Mouse (Mus musculus) cortical plate, adult 2 months (tissue): Measurements from ENCODE around the gene Zfp936.
"Not testable (repeated sequence)": the region's sequence is repeated elsewhere in the genome, so short reads cannot be mapped to it uniquely, and the experiment has no call there.

Experiments
- CTCF ChIP-seq: fragments of 200-500 bp; IDR thresholded peaks from 2 replicates; pipeline ENCODE4 v1.5.1; 2011; ENCODE audit warnings: mild to moderate bottlenecking, control low read depth, low read length; ENCODE audit not compliant: insufficient read depth; ENCODE audit errors: extremely low read depth
- POLR2A ChIP-seq: fragments of 200-500 bp; IDR thresholded peaks from 2 replicates; pipeline ENCODE4 v1.6.1; 2011; ENCODE audit warnings: mild to moderate bottlenecking, low read length, control low read depth; ENCODE audit not compliant: insufficient read depth; ENCODE audit errors: extremely low read depth

- not testable (repeated sequence) for TF ChIP-seq POLR2A, CTCF
Observed at GRCm38 (mm10) chr7:43164121-43164520, 50.1 kb downstream of the Zfp936 start.
